Mouse (Mus musculus) liver, postnatal 0 days (tissue): ENCODE data around the gene Atrnl1.

Source experiments
- CTCF ChIP-seq: sonication (generic); IDR thresholded peaks from 2 replicates; pipeline ENCODE4 v1.5.1; 2016; ENCODE audit warnings: antibody characterized with exemption, low read depth
- EP300 ChIP-seq: IDR thresholded peaks from 2 replicates; pipeline ENCODE4 v1.6.1; 2016; ENCODE audit warnings: antibody characterized with exemption, low read depth, mild to moderate bottlenecking

DNA sequence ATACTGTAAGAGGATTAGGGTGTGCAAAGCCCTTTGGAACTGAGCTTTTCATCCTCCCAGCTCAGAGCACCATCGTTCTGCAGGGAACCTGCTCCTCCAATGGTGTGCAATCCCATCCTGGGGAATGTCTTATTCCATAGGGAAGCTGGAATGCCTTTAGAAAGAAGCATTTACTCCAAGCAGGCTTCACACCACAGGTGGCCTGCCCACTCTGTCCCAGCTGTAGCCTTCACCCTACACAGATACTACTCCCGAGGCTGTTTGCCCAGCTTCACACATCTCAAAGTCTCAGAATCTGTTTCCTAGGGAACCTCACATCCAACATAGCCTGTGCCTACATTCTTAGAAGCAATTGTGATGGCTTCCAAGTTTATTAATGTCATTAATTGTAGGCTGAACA is 418.8 kb downstream of the Atrnl1 start:
- TF ChIP-seq CTCF: no peak
- TF ChIP-seq EP300: no peak
